Mouse (Mus musculus) kidney, postnatal 0 days (tissue): ENCODE results near the gene Nt5c1a. TPM values are rescaled to one million over a fixed set of nuclear protein-coding genes. Genes with fewer than 3 reads are reported as not detected.

ENCODE experiments used
- ATAC-seq: fragments of 200-750 bp; cut with Nextera tagmentation; replicated peaks from 2 replicates; pipeline ENCODE4 v1.8.0; 2017; ENCODE audit warnings: low read depth, moderate number of reproducible peaks, moderate TSS enrichment, moderate library complexity; ENCODE audit not compliant: low FRiP score
- DNase-seq: peaks from one replicate; pipeline ENCODE4 v3.0.0-alpha.2; 2016; ENCODE audit warnings: low spot score
- H3K27ac ChIP-seq: fragments of 300-500 bp; sonication (generic); 2 replicates; pipeline ENCODE4 v1.5.1; 2014; ENCODE audit warnings: mild to moderate bottlenecking
- H3K27me3 ChIP-seq: fragments of 300-500 bp; sonication (generic); 2 replicates; pipeline ENCODE4 v1.6.1; 2014; ENCODE audit warnings: low read length, mixed read lengths; ENCODE audit not compliant: insufficient read depth
- H3K36me3 ChIP-seq: fragments of 300-500 bp; sonication (generic); 2 replicates; pipeline ENCODE4 v1.6.1; 2014; ENCODE audit warnings: low read length, mixed read lengths; ENCODE audit not compliant: insufficient read depth
- H3K4me1 ChIP-seq: fragments of 300-500 bp; sonication (generic); replicated peaks from 2 replicates; pipeline ENCODE4 v1.6.1; 2014; ENCODE audit warnings: antibody characterized with exemption, low read length, mixed read lengths; ENCODE audit not compliant: insufficient read depth
- H3K4me2 ChIP-seq: fragments of 300-500 bp; sonication (generic); 2 replicates; pipeline ENCODE4 v1.6.1; 2014; ENCODE audit warnings: mild to moderate bottlenecking, low read length, moderate library complexity, mixed read lengths
- H3K4me3 ChIP-seq: fragments of 300-500 bp; sonication (generic); replicated peaks from 2 replicates; pipeline ENCODE4 v1.5.1; 2014; ENCODE audit warnings: low read depth, low read length
- H3K9ac ChIP-seq: fragments of 300-500 bp; sonication (generic); 2 replicates; pipeline ENCODE4 v1.6.1; 2014; ENCODE audit warnings: low read depth, low read length
- H3K9me3 ChIP-seq: fragments of 300-500 bp; sonication (generic); replicated peaks from 2 replicates; pipeline ENCODE4 v1.6.1; 2016; ENCODE audit warnings: low read length, inconsistent platforms, mixed read lengths
- CTCF ChIP-seq: IDR thresholded peaks from 2 replicates; pipeline ENCODE4 v1.5.1; 2016; ENCODE audit warnings: antibody characterized with exemption, low read depth, mild to moderate bottlenecking, moderate library complexity
- WGBS: fragments of 180-500 bp; shearing (Covaris S2); extraction: QIAGEN DNeasy Blood & Tissue Kit; methylation state at CpG from one replicate; pipeline ENCODE4 v1.1.7; 2014; 5-methylcytosine and 5-hydroxymethylcytosine counted together
- polyA plus RNA-seq: library from polyadenylated mRNA; unstranded; fragments of >200 nt; fragmentation: Nextera tagmentation; extraction: Ambion mirVana; gene quantifications from 2 replicates; pipeline ENCODE4 v1.2.1, GENCODE M21; 2015

The Nt5c1a gene
- polyA plus RNA-seq, 1 experiment from 2014 or later: 0.71 TPM

- H3K27me3 ChIP-seq: 0 out of 2 replicates have a peak, but pooled peaks cover 7% of the 10 kb centered on the region
- H3K27ac ChIP-seq: no peak overlapping the region
- WGBS: 17% methylated on average over 8 of the region's 8 CpGs
- peaks cover 12% of the 10 kb centered on the region; the same call in 1 of the 2 replicates for H3K4me1 ChIP-seq
- H3K9ac ChIP-seq: 0 out of 2 replicates have a peak overlapping the region, but pooled peaks have one; percentile 49
- DNase-seq: no peak
- ATAC-seq: no peak
- no peaks in the 10 kb centered on the region for H3K36me3 ChIP-seq
- no peak for TF ChIP-seq CTCF
- H3K9me3 ChIP-seq: no peaks in the 10 kb centered on the region
- H3K4me2 ChIP-seq: peak overlapping the region; percentile 69
- H3K4me3 ChIP-seq: peak overlapping the region; percentile 33; the same call in 1 of the 2 replicates
Measured at GRCm38 (mm10) chr4:123202094-123202420, 753 bp downstream of the Nt5c1a start.

GRCm38 (mm10) chr4:123207337-123207736 is 6.0 kb downstream of the Nt5c1a start:
- no peaks in the 10 kb centered on the region for H3K4me1 ChIP-seq
- ATAC-seq (no peak), DNase-seq (no peak)
- no peak overlapping the region for H3K4me3 ChIP-seq
- TF ChIP-seq CTCF: no peak
- no peaks in the 10 kb centered on the region for H3K36me3 ChIP-seq
- H3K9ac ChIP-seq: no peak overlapping the region
- H3K9me3 ChIP-seq: no peaks in the 10 kb centered on the region
- 80% methylated on average over 5 of the region's 5 CpGs for WGBS
- no peak overlapping the region for H3K27ac ChIP-seq
- no peak overlapping the region for H3K4me2 ChIP-seq
- no peaks in the 10 kb centered on the region for H3K27me3 ChIP-seq

GRCm38 (mm10) chr4:123210996-123211395 is 9.7 kb downstream of the Nt5c1a start:
- ATAC-seq (no peak), DNase-seq (no peak)
- Histone ChIP-seq H3K4me2 (no peak overlapping the region), H3K4me1 (no peaks in the 10 kb centered on the region), H3K4me3 (no peak overlapping the region), H3K36me3 (no peaks in the 10 kb centered on the region), H3K9ac (no peak overlapping the region), H3K27me3 (no peaks in the 10 kb centered on the region), H3K9me3 (no peaks in the 10 kb centered on the region), H3K27ac (no peak overlapping the region)
- TF ChIP-seq CTCF: no peak
- 64% methylated on average over 8 of the region's 8 CpGs for WGBS

GRCm38 (mm10) chr4:123211453-123211852 is 10.1 kb downstream of the Nt5c1a start:
- Histone ChIP-seq H3K27ac (no peak overlapping the region), H3K27me3 (no peaks in the 10 kb centered on the region), H3K4me1 (no peaks in the 10 kb centered on the region), H3K36me3 (no peaks in the 10 kb centered on the region), H3K4me2 (no peak overlapping the region), H3K4me3 (no peak overlapping the region), H3K9me3 (no peaks in the 10 kb centered on the region), H3K9ac (no peak overlapping the region)
- WGBS: 40% methylated on average over 5 of the region's 5 CpGs
- ATAC-seq (peak; percentile 71), DNase-seq (no peak)
- TF ChIP-seq CTCF: no peak

- no peaks in the 10 kb centered on the region for H3K9me3 ChIP-seq
- 57% methylated on average over 2 of the region's 2 CpGs for WGBS
- TF ChIP-seq CTCF: no peak
- H3K4me3 ChIP-seq: no peak overlapping the region
- ATAC-seq: no peak
- H3K27ac ChIP-seq: no peak overlapping the region
- DNase-seq: no peak
- H3K4me1 ChIP-seq: no peaks in the 10 kb centered on the region
- H3K36me3 ChIP-seq: no peaks in the 10 kb centered on the region
- H3K27me3 ChIP-seq: no peaks in the 10 kb centered on the region
- no peak overlapping the region for H3K4me2 ChIP-seq
- H3K9ac ChIP-seq: no peak overlapping the region
Measured at GRCm38 (mm10) chr4:123212330-123212729, 11.0 kb downstream of the Nt5c1a start.

GRCm38 (mm10) chr4:123213975-123214374 is 12.7 kb downstream of the Nt5c1a start:
- no peak for TF ChIP-seq CTCF

GRCm38 (mm10) chr4:123215367-123215766 is 14.1 kb downstream of the Nt5c1a start:
- TF ChIP-seq CTCF: no peak
- no peaks in the 10 kb centered on the region for H3K9me3 ChIP-seq
- DNase-seq (no peak), ATAC-seq (no peak)
- no peaks in the 10 kb centered on the region for H3K4me1 ChIP-seq
- WGBS: 90% methylated on average over 1 of the region's 1 CpGs
- H3K4me2 ChIP-seq: no peak overlapping the region
- H3K4me3 ChIP-seq: no peak overlapping the region
- H3K9ac ChIP-seq: no peak overlapping the region
- H3K36me3 ChIP-seq: no peaks in the 10 kb centered on the region
- no peak overlapping the region for H3K27ac ChIP-seq
- H3K27me3 ChIP-seq: no peaks in the 10 kb centered on the region

More at GRCm38 (mm10) chr4:123213975-123214374, 12.7 kb downstream of the Nt5c1a start:
- H3K4me3 ChIP-seq: no peak overlapping the region
- DNase-seq (no peak), ATAC-seq (no peak)
- H3K4me1 ChIP-seq: no peaks in the 10 kb centered on the region
- H3K9me3 ChIP-seq: no peaks in the 10 kb centered on the region
- no peak overlapping the region for H3K27ac ChIP-seq
- H3K4me2 ChIP-seq: no peak overlapping the region
- WGBS: 93% methylated on average over 9 of the region's 9 CpGs
- no peaks in the 10 kb centered on the region for H3K27me3 ChIP-seq
- H3K9ac ChIP-seq: no peak overlapping the region
- H3K36me3 ChIP-seq: no peaks in the 10 kb centered on the region
